Mouse (Mus musculus) heart, embryonic 14.5 days (tissue): Measurements from ENCODE around the gene Gm11562. TPM values are rescaled to one million over a fixed set of nuclear protein-coding genes. Genes with fewer than 3 reads are reported as not detected.
A peak's percentile ranks its signal among the peaks of the same experiment; 100 is the strongest.

Experiments
- ATAC-seq: fragments of 200-750 bp; cut with Nextera tagmentation; 2 replicates; pipeline ENCODE4 v1.8.0; 2017; ENCODE audit warnings: low read depth, moderate TSS enrichment; ENCODE audit not compliant: insufficient number of reproducible peaks, insufficient read depth, low FRiP score
- H3K27ac ChIP-seq, 2 experiments: fragments of 200-500 bp in 1 of 2; fragments of 300-500 bp in 1 of 2; sonication (generic) in 1 of 2; replicated peaks in 1 of 2; 2 replicates each; pipeline ENCODE4 v1.5.1; 2012 to 2014; ENCODE audit warnings: low read depth in 2 of 2, low read length in 2 of 2, control low read depth in 1 of 2, mild to moderate bottlenecking in 1 of 2, mixed read lengths in 1 of 2; ENCODE audit not compliant: control insufficient read depth in 1 of 2, insufficient read depth in 1 of 2
- H3K27me3 ChIP-seq: fragments of 300-500 bp; sonication (generic); 2 replicates; pipeline ENCODE4 v1.6.1; 2014; ENCODE audit warnings: mild to moderate bottlenecking, low read length, control low read depth; ENCODE audit not compliant: control insufficient read depth, insufficient read depth
- H3K36me3 ChIP-seq: fragments of 300-500 bp; sonication (generic); 2 replicates; pipeline ENCODE4 v1.6.1; 2014; ENCODE audit warnings: mild to moderate bottlenecking, control low read depth, low read length, mixed read lengths; ENCODE audit not compliant: control insufficient read depth, insufficient read depth
- H3K4me1 ChIP-seq, 2 experiments: fragments of 200-500 bp in 1 of 2; fragments of 300-500 bp in 1 of 2; sonication (generic) in 1 of 2; 2 replicates each; pipeline ENCODE4 v1.6.1; 2012 to 2014; ENCODE audit warnings: low read length in 2 of 2, control low read depth in 1 of 2, mixed read lengths in 1 of 2; ENCODE audit not compliant: control insufficient read depth in 2 of 2, insufficient read depth in 2 of 2
- H3K4me2 ChIP-seq: fragments of 300-500 bp; sonication (generic); 2 replicates; pipeline ENCODE4 v1.6.1; 2014; ENCODE audit warnings: mild to moderate bottlenecking, low read length
- H3K4me3 ChIP-seq, 2 experiments: fragments of 200-500 bp in 1 of 2; fragments of 300-500 bp in 1 of 2; sonication (generic) in 1 of 2; 2 replicates each; pipeline ENCODE4 v1.5.1; 2012 to 2014; ENCODE audit warnings: low read length in 2 of 2, mild to moderate bottlenecking in 2 of 2, control low read depth in 1 of 2, low read depth in 1 of 2, moderate library complexity in 1 of 2; ENCODE audit not compliant: control insufficient read depth in 1 of 2, insufficient read depth in 1 of 2
- H3K9ac ChIP-seq: fragments of 300-500 bp; sonication (generic); 2 replicates; pipeline ENCODE4 v1.6.1; 2014; ENCODE audit warnings: mild to moderate bottlenecking, low read length
- H3K9me3 ChIP-seq: fragments of 300-500 bp; sonication (generic); 2 replicates; pipeline ENCODE4 v1.6.1; 2016; ENCODE audit warnings: low read length, control low read depth; ENCODE audit not compliant: control insufficient read depth
- WGBS: fragments of 180-500 bp; shearing (Covaris S2); extraction: QIAGEN DNeasy Blood & Tissue Kit; methylation state at CpG from one replicate; pipeline ENCODE4 v1.1.7; 2014; 5-methylcytosine and 5-hydroxymethylcytosine counted together
- polyA plus RNA-seq: library from polyadenylated mRNA; unstranded; fragments of >200 nt; fragmentation: Nextera tagmentation; extraction: Ambion mirVana; gene quantifications from 2 replicates; pipeline ENCODE4 v1.2.1, GENCODE M21; 2014

Gene Gm11562
- polyA plus RNA-seq, 1 experiment from 2014 or later, result not detected

GRCm38 (mm10) chr11:99581564-99581963 lies 38.7 kb downstream of the Gm11562 start:
- Histone ChIP-seq H3K9me3 (no peaks in the 10 kb centered on the region), H3K36me3 (no peaks in the 10 kb centered on the region), H3K4me3 (no peak overlapping the region), H3K9ac (no peak overlapping the region), H3K27ac (no peak overlapping the region), H3K4me2 (no peak overlapping the region), H3K4me1 (no peaks in the 10 kb centered on the region), H3K27me3 (no peaks in the 10 kb centered on the region)
- WGBS, result 74% methylated on average over 6 of the region's 6 CpGs
- no peak for ATAC-seq

GRCm38 (mm10) chr11:99581051-99581450 lies 39.2 kb downstream of the Gm11562 start:
- WGBS, result 87% methylated on average over 5 of the region's 5 CpGs
- ATAC-seq, result no peak
- H3K4me1 ChIP-seq, result no peaks in the 10 kb centered on the region

GRCm38 (mm10) chr11:99580636-99581035 lies 39.6 kb downstream of the Gm11562 start, which contains the start of gene Krtap1-5:
TSS of gene Krtap1-5 (minus strand) at chr11:99581016.
- no peaks in the 10 kb centered on the region for H3K27me3 ChIP-seq
- H3K4me1 ChIP-seq, result no peaks in the 10 kb centered on the region
- no peaks in the 10 kb centered on the region for H3K9me3 ChIP-seq
- H3K9ac ChIP-seq, result no peak within 1 kb of the TSS
- no peak for ATAC-seq
- H3K4me2 ChIP-seq, result no peak within 1 kb of the TSS
- 74% methylated on average over 6 of the region's 6 CpGs for WGBS
- no peak within 1 kb of the TSS for H3K4me3 ChIP-seq
- no peak within 1 kb of the TSS for H3K27ac ChIP-seq
- no peaks in the 10 kb centered on the region for H3K36me3 ChIP-seq

More at GRCm38 (mm10) chr11:99581051-99581450, 39.2 kb downstream of the Gm11562 start:
- no peaks in the 10 kb centered on the region for H3K27me3 ChIP-seq
- H3K9me3 ChIP-seq, result no peaks in the 10 kb centered on the region
- H3K36me3 ChIP-seq, result no peaks in the 10 kb centered on the region
- H3K4me3 ChIP-seq, result no peak overlapping the region
- H3K27ac ChIP-seq, result no peak overlapping the region
- no peak overlapping the region for H3K9ac ChIP-seq
- H3K4me2 ChIP-seq, result no peak overlapping the region

GRCm38 (mm10) chr11:99574106-99574505 lies 46.1 kb downstream of the Gm11562 start:
- Histone ChIP-seq H3K36me3 (no peaks in the 10 kb centered on the region), H3K27me3 (no peaks in the 10 kb centered on the region), H3K9ac (no peak overlapping the region), H3K27ac (no peak overlapping the region), H3K4me2 (peak overlapping the region; percentile 50), H3K4me3 (no peak overlapping the region), H3K4me1 (no peaks in the 10 kb centered on the region), H3K9me3 (no peaks in the 10 kb centered on the region)
- ATAC-seq, result no peak
- 2% methylated on average over 7 of the region's 7 CpGs for WGBS

- ATAC-seq, result no peak
- Histone ChIP-seq H3K9me3 (no peaks in the 10 kb centered on the region), H3K4me3 (no peak overlapping the region), H3K4me2 (no peak overlapping the region), H3K36me3 (no peaks in the 10 kb centered on the region), H3K4me1 (no peaks in the 10 kb centered on the region), H3K27me3 (no peaks in the 10 kb centered on the region), H3K9ac (no peak overlapping the region), H3K27ac (no peak overlapping the region)
- 65% methylated on average over 4 of the region's 4 CpGs for WGBS
Measured at GRCm38 (mm10) chr11:99573164-99573563, 47.1 kb downstream of the Gm11562 start.

Other genes starting within 250 kb of the Gm11562 start
- gene Krt28, start 245.5 kb downstream of the Gm11562 start, polyA plus RNA-seq, result 0.20 TPM in 1 of 2 replicates, not detected in the other
- gene Krt10, start 231.1 kb downstream of the Gm11562 start, polyA plus RNA-seq, result 15.7 and 18.4 TPM in 2 replicates
- not detected in 2 replicates for gene Krt12, start 198.2 kb downstream of the Gm11562 start, polyA plus RNA-seq
- 0.67 and 0.70 TPM in 2 replicates for gene Krt20, start 182.3 kb downstream of the Gm11562 start, polyA plus RNA-seq
- 0.38 TPM in 1 of 2 replicates, not detected in the other for gene Krt23, start 127.3 kb downstream of the Gm11562 start, polyA plus RNA-seq
- not detected in 2 replicates for gene Krt39, start 99.1 kb downstream of the Gm11562 start, polyA plus RNA-seq
- not detected in 2 replicates for gene Krt40, start 77.3 kb downstream of the Gm11562 start, polyA plus RNA-seq
- gene Krtap3-3, start 69.6 kb downstream of the Gm11562 start, polyA plus RNA-seq, result not detected in 2 replicates
- not detected in 2 replicates for gene Krtap3-2, start 63.6 kb downstream of the Gm11562 start, polyA plus RNA-seq
- gene Gm11939, start 61.0 kb downstream of the Gm11562 start, polyA plus RNA-seq, result not detected in 2 replicates
- gene Krtap3-1, start 53.8 kb downstream of the Gm11562 start, polyA plus RNA-seq, result not detected in 2 replicates
- not detected in 2 replicates for gene Krtap1-5, start 39.4 kb downstream of the Gm11562 start, polyA plus RNA-seq
- gene Krtap1-4, start 36.8 kb downstream of the Gm11562 start, polyA plus RNA-seq, result not detected in 2 replicates
- gene Krtap1-3, start 29.1 kb downstream of the Gm11562 start, polyA plus RNA-seq, result not detected in 2 replicates
- not detected in 2 replicates for gene Krtap9-3, start 22.3 kb downstream of the Gm11562 start, polyA plus RNA-seq
- not detected in 2 replicates for gene Gm11938, start 17.1 kb downstream of the Gm11562 start, polyA plus RNA-seq
- not detected in 2 replicates for gene Gm11937, start 10.2 kb downstream of the Gm11562 start, polyA plus RNA-seq
- gene Krtap2-4, start 5.6 kb downstream of the Gm11562 start, polyA plus RNA-seq, result not detected in 2 replicates
- gene Krtap4-1, start 7.8 kb upstream of the Gm11562 start, polyA plus RNA-seq, result not detected in 2 replicates
- not detected in 2 replicates for gene Krtap4-2, start 14.6 kb upstream of the Gm11562 start, polyA plus RNA-seq
- not detected in 2 replicates for gene Krtap4-7, start 23.7 kb upstream of the Gm11562 start, polyA plus RNA-seq
- gene Gm11555, start 29.8 kb upstream of the Gm11562 start, polyA plus RNA-seq, result not detected in 2 replicates
- gene Gm11563, start 38.5 kb upstream of the Gm11562 start, polyA plus RNA-seq, result not detected in 2 replicates
- not detected in 2 replicates for gene Krtap4-6, start 45.5 kb upstream of the Gm11562 start, polyA plus RNA-seq
- not detected in 2 replicates for gene Gm14190, start 70.3 kb upstream of the Gm11562 start, polyA plus RNA-seq
- gene Gm14180, start 113.9 kb upstream of the Gm11562 start, polyA plus RNA-seq, result not detected in 2 replicates
- not detected in 2 replicates for gene Gm11595, start 152.5 kb upstream of the Gm11562 start, polyA plus RNA-seq
- gene Krtap4-8, start 160.3 kb upstream of the Gm11562 start, polyA plus RNA-seq, result not detected in 2 replicates
- not detected in 2 replicates for gene Krtap4-9, start 164.8 kb upstream of the Gm11562 start, polyA plus RNA-seq
- gene Gm11596, start 173.0 kb upstream of the Gm11562 start, polyA plus RNA-seq, result not detected in 2 replicates
- gene Gm11569, start 178.5 kb upstream of the Gm11562 start, polyA plus RNA-seq, result not detected in 2 replicates
- not detected in 2 replicates for gene Gm11554, start 184.0 kb upstream of the Gm11562 start, polyA plus RNA-seq
- gene Krtap4-13, start 189.5 kb upstream of the Gm11562 start, polyA plus RNA-seq, result not detected in 2 replicates
- not detected in 2 replicates for gene Gm11564, start 195.2 kb upstream of the Gm11562 start, polyA plus RNA-seq
- gene 2300003K06Rik, start 217.6 kb upstream of the Gm11562 start, polyA plus RNA-seq, result not detected in 2 replicates
- gene Krtap4-16, start 231.2 kb upstream of the Gm11562 start, polyA plus RNA-seq, result not detected in 2 replicates
- gene Gm11568, start 237.5 kb upstream of the Gm11562 start, polyA plus RNA-seq, result not detected in 2 replicates
- not detected in 2 replicates for gene Gm11559, start 244.0 kb upstream of the Gm11562 start, polyA plus RNA-seq